ENCODE assay signal across 9 mouse cellular contexts in the genomic region with DNA sequence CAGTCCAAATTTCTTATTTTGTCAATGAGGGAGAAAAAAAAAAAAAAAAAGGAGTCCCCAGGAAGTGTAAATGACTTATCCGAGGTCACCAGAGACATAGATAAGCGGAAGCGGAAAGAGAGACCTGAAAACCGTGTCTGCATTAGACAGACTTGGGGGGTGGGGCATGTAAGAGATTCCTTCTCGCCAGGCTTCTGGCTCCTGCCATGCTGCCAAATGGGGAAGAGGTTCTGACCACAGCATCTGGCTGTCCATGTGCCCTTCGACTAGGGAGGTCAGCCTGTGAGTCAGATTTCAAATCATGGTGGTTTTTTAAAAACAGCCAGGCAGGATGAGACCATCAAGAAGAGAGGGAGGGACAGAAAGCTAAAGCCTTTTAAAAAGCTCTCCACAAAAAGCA. TPM values are rescaled to one million over a fixed set of nuclear protein-coding genes. Genes with fewer than 3 reads are reported as not detected.
DNase-seq lines count a peak whose midpoint lies in the region; ATAC-seq and TF ChIP-seq lines count a peak whose summit lies in the region.
"Had no signal": no experiment of that assay in that cellular context is flagged by ENCODE, and none has a peak within 500 bp of the region (broad histone marks: within the 10 kb centered on the region; RNA-seq: fewer than 3 reads in every experiment).

No protein-coding gene starts in this region.

- H3K4me1 ChIP-seq in intestine, embryonic 15.5 days (replicated peaks): 0 out of 2 replicates have a peak, but pooled peaks cover 4% of the 10 kb centered on the region
- H3K4me1 ChIP-seq in forebrain, postnatal 0 days (ENCODE audit: insufficient read depth): no peaks in the 10 kb centered on the region

- intact Hi-C loops in gastrocnemius, postnatal 14 days (cut with DNase I; ENCODE audit: low total_unique reads): no loop called here

- no peak for TF ChIP-seq CTCF in forebrain, postnatal 0 days (IDR thresholded peaks at IDR 0.05; ENCODE audit: low read depth)

- no peak overlapping the region for H3K4me2 ChIP-seq in intestine, embryonic 15.5 days (replicated peaks)
- no peak overlapping the region for H3K4me2 ChIP-seq in forebrain, postnatal 0 days (ENCODE audit: low read depth)

- no peak overlapping the region for H3K9ac ChIP-seq in intestine, embryonic 15.5 days
- H3K9ac ChIP-seq in forebrain, postnatal 0 days: no peak overlapping the region
- H3K9ac ChIP-seq: limb, embryonic 12.5 days had no signal

- peak; percentile 94 for DNase-seq in 416B (ENCODE audit: low read depth)
- DNase-seq in adrenal gland, adult (ENCODE audit: inconsistent age in 2 of 2, low spot score in 1 of 2): peak; percentile 59 to 84
- peak; percentile 39 for DNase-seq in gastrocnemius, postnatal 14 days
- DNase-seq in kidney, adult 18-20 months: peak; percentile 6
- DNase-seq in lung, postnatal 25 days (ENCODE audit: low spot score): peak; percentile 24
- no peak for DNase-seq in urinary bladder, adult 18-20 months (ENCODE audit: low spot score in 2 of 2)
- no peak for DNase-seq in forebrain, postnatal 0 days

- no peaks in the 10 kb centered on the region for H3K27me3 ChIP-seq in intestine, embryonic 15.5 days (replicated peaks)
- no peaks in the 10 kb centered on the region for H3K27me3 ChIP-seq in forebrain, postnatal 0 days (ENCODE audit: insufficient read depth, low read length)

- no peaks in the 10 kb centered on the region for H3K9me3 ChIP-seq in intestine, embryonic 15.5 days
- no peaks in the 10 kb centered on the region for H3K9me3 ChIP-seq in forebrain, postnatal 0 days (ENCODE audit: low read length)
- H3K9me3 ChIP-seq: limb, embryonic 12.5 days had no signal

- no peak for ATAC-seq in intestine, embryonic 15.5 days
- ATAC-seq in forebrain, postnatal 0 days: no peak

- H3K36me3 ChIP-seq in intestine, embryonic 15.5 days: no peaks in the 10 kb centered on the region
- no peaks in the 10 kb centered on the region for H3K36me3 ChIP-seq in forebrain, postnatal 0 days (ENCODE audit: insufficient read depth)
- H3K36me3 ChIP-seq: limb, embryonic 12.5 days had no signal

- H3K27ac ChIP-seq in intestine, embryonic 15.5 days: no peak overlapping the region
- H3K27ac ChIP-seq in forebrain, postnatal 0 days (ENCODE audit: low read depth, low read length): no peak overlapping the region
- H3K27ac ChIP-seq: limb, embryonic 12.5 days had no signal

- H3K4me3 ChIP-seq in intestine, embryonic 15.5 days (replicated peaks): no peak overlapping the region
- H3K4me3 ChIP-seq in forebrain, postnatal 0 days (ENCODE audit: low read depth, low read length): no peak overlapping the region
- H3K4me3 ChIP-seq: limb, embryonic 12.5 days had no signal

- 26% methylated on average over 6 of the region's 6 CpGs for WGBS in intestine, embryonic 15.5 days
- WGBS in forebrain, postnatal 0 days: 26% methylated on average over 6 of the region's 6 CpGs

RNA-seq across cellular contexts. Expression of a gene that starts 15.0 kb away (rescaled TPM):
- total RNA-seq in gastrocnemius, postnatal 14 days (2021): under 1 TPM; 0.45 to 0.80 TPM
- polyA plus RNA-seq in intestine, embryonic 15.5 days (2015; fragmentation: Nextera tagmentation; extraction: Ambion mirVana): 0.40 and 0.52 TPM in 2 replicates
- 0.62 and 0.76 TPM in 2 replicates for total RNA-seq in forebrain, postnatal 0 days (2014; rRNA removed)
- 0.11 and 0.18 TPM in 2 replicates for polyA plus RNA-seq in forebrain, postnatal 0 days (2015; fragmentation: Nextera tagmentation; extraction: Ambion mirVana)

Comparison
In these comparisons a context has a peak if more than half of its experiments do, and no peak if none do; other contexts are left out.
1. DNase-seq: peak in 416B (single experiment), adrenal gland, adult (2 of 2), gastrocnemius, postnatal 14 days (single experiment), kidney, adult 18-20 months (single experiment) and lung, postnatal 25 days (single experiment); none in urinary bladder, adult 18-20 months (0 of 2) and forebrain, postnatal 0 days (single experiment).